Mouse (Mus musculus) c-Kit-negative CD71-positive TER-119-positive erythroid progenitor cells, embryonic 14.5 days (primary cell): ENCODE data around the gene Adat1.
"Not testable (repeated sequence)": the region's sequence is repeated elsewhere in the genome, so short reads cannot be mapped to it uniquely, and the experiment has no call there.

Source experiments
- DNase-seq: peaks from one replicate; pipeline ENCODE4 v3.0.0-alpha.2; 2013; ENCODE audit warnings: low read depth, low spot score

The Adat1 gene

DNA sequence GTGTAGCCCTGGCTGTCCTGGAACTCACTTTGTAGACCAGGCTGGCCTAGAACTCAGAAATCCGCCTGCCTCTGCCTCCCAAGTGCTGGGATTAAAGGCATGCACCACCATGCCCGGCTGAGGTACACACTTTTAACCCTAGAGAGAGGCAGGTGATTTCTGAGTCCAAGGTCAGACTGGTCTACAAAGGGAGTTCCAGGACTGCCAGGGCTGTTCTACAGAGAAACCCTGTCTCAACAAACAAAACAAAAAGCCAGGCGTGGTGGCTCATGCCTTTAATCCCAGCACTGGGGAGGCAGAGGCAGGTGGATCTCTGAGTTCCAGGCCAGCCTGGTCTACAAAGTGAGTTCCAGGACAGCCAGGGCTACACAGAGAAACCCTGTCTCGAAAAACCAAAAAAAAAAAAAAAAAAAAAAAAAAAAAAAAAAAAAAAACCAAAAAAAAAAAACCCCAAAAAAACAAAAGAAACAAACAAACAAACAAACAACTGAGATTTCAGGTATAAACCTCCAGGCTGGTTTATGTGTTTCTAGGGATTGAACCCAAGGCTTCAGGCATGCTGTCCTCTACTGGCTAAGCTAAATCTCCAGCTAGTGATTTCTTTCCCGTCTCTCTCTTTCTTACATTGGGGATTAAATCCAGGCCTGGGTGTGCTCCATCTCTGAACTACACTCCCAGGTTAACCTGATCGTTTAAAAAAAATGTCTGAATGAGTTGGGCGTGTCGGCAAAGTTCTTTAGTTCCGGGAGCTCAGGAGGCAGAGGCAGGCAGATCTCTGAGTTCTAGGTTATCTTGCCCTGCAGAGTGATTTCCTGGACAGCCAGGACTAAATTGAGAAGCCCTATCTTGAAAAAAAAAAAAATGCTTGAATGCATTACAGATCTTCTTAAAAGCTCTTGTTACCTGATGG is 53.8 kb downstream of the Adat1 start:
- DNase-seq = not testable (repeated sequence)

DNA sequence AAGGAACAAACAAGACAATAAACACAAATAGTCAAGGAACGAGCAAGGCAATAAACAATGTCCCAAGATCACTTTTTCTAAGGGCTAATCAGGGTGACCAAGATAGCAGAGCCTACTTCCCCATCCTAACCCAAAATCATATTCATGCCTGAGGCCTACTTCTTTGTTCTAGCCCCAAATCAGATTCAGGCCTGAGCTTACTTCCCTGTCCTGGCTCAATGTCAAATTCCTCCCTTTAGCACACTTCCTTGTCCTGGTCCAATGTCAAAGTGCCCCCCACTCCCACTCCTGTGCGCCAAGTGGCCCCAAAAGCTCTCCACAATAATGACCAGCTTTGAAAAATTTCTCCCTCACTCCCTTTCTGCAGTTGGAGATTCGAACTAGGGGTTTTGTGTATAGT is 54.9 kb downstream of the Adat1 start:
- no peak for DNase-seq

DNA sequence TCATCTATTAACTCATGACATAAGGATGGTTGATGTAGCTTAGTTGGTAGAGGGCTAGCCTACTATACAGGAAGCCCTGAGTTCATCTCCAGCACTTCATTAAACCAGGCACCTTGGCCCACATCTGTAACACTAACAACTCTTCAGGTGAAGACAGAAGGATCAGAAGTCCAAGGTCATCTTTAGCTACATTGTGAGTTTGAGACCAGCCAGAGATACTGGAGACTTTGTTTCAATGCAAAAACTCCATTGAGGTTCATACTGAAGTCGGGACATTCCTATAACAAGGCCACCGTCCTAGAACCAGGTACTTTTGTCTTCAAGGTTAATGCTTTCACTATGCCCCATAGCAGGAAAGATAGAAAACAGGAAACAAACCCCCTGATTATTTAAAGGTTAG is 57.9 kb downstream of the Adat1 start:
- DNase-seq = no peak

DNA sequence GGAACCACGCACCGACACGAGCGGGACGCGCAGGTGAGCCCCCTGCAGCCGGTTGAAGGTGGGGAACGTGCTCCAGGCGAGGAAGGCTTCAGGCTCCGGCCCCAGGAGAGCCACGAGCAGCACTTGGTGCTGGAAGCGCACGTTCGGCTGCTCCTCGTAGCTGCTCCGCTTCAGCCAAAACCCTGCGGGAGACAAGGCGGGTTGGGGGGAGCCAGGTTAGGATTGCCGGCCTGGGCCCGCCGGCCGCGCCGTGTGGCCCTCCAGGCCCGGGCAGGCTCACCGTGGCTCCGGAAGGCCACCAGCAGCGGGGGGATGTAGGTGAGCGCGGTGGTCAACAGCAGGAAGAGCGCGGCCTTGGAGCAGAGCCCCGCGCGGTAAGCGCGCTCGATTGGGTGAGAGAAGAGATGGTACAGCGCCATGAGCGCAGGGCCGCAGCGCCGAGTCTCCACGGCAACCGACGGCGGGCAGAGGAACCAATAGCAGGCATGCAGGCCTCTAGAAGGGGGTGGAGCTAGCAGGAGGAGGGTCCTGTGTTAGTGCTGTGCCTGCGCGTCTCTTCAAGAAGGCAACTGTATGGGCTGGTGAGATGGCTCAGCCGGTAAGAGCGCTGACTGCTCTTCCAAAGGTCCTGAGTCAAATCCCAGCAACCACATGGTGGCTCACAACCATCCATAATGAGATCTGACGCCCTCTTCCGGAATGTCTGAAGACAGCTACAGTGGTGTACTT is 58.6 kb downstream of the Adat1 start, which contains the start of gene Tmem231:
Gene Tmem231, minus strand, starts transcription at position 534 of the 729 bp plus-strand sequence.
- DNase-seq = peak; percentile 83

DNA sequence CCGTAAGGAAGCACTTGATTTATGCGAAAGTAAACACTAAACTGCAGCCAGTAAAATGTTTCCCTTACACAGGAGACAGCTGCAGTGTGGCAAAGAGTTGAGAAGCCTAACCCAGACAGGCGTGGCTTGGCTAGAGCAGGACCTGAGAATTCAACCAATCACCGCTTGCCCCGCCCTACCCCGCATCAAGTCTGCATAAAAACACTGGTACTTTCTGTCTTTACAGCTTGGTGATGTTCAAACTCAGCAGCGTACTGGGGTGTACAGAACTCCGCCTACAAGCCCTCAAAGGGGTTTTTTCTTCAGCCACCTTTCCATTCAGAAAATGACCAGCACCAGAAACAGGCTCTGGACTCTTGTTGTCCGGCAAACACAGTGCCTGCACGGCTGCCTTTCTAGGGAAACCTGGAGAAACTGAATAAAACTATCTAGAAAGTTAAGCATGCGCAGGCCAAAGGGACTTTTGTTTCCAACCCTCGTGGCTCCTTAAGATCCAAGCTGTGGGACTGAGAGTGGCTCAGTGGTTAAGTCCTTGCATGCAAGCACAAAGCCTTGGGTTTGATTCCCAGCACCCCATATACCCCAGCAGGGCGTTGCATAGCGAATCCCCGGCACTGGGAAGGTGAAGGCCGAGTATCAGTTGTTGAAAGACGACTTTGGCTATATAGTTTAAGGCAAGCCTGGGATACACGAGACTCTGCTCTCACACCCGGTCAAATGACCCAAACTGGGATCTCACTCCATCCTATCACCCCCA is 59.3 kb downstream of the Adat1 start:
- peak; percentile 69 for DNase-seq

DNA sequence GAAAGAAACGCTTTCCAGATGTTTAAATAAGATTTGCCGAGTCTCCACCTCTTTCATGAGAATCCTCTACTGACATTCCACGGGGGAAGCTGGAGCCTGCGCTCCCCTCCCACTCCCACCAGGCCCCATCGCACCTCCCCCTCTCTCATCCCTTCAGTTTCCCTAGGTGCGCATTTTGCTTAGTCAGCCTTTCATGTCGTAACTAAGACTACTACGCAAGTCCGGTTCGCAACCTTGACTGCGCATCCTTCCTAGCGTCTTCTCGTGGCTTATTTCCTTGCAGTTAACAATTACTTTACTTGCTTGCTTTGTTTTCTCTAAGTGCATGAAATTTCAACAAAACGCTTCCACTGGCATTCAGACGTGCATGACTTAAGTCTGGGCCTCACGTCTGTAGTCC is 60.4 kb downstream of the Adat1 start:
- no peak for DNase-seq

DNA sequence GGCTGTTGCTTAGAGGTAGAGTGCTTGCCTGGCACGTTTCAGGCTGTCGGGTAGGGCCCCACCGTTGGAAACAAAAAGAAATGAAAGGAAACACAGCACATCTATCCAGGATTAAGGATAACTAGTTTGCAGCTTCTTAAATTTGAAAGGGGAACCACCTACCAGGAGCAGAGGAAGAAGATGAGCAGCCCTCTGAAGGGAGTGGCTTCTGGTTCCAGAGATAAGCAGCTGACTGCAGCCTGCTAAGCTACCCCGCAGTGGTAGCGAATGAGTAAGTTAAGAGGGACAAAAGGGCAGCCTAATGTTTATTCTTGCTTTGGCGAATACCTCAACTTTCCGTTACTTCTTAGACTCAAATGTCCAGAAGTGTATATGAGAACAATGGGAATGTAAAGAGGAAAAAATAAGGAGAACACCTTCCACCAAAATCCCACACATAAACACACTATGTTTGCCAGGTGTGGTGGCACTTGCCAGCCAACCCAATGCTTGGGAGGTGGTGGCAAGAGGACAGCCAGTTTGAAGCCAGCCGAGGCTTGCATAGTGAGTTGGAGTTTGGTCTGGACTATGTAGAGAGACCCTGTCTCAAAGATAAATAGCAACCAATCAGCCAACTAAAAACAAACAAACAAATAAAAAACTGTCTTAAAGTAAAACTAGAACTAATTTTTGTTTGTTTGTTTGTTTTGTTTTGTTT is 62.3 kb downstream of the Adat1 start:
- DNase-seq = peak; percentile 80

DNA sequence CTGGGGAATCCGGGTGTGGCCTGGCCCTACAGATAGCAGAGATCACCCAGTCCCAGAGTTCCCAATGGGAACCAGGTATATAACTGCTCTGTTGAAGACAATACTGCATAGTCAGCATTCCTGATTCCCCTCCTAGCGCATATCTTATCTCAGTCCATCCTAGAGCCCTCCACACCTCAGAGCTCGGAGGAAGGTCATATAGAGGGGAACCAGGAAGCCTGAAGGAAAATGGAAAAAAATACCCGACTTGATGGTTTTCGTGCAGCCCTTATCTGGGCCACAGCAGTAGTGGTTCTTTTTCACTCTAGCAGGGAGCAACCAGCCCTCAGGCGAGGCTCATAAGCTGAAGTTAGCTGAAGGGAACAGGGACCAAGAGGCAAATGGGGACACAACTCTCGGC is 67.1 kb downstream of the Adat1 start:
- no peak for DNase-seq

DNA sequence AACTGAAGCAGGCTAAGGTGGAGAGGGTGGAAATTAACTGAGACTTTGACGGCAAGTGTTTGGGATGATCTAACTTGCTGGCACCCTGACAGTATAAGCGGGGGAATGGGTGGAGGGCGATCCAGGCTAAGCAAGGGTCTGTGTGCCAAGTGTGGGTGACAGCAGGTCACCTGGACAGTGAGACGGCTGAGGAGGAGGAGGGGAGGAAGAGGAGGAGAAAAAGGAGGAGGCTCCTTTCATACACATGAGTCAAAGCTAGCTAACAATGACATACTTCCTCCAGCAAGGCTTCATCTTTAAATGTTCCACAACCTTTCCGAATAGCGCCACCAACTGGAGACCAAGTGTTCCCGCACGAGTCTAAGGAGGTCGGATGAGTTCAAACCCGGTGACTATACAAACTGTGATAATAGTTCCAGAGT is 68.7 kb downstream of the Adat1 start:
- DNase-seq = no peak

DNA sequence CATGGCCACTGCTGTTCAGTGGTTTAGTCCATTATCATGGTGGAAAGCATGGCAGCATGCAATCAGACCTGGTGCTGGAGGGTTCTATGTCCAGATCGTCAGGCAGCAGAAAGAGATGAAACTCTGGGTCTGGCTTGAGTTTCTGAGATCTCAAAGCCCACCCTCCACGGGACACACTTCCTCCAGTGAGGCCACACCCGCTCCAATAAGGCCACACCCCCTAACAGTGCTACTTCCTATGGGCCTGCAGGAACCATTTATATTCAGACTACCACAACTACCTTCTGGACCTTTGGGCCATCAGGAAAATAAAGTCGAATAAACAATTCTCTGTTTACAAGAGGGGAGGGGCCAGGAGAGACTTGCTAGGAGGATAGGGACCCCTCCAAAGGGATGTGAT is 71.1 kb downstream of the Adat1 start:
- no peak for DNase-seq

DNA sequence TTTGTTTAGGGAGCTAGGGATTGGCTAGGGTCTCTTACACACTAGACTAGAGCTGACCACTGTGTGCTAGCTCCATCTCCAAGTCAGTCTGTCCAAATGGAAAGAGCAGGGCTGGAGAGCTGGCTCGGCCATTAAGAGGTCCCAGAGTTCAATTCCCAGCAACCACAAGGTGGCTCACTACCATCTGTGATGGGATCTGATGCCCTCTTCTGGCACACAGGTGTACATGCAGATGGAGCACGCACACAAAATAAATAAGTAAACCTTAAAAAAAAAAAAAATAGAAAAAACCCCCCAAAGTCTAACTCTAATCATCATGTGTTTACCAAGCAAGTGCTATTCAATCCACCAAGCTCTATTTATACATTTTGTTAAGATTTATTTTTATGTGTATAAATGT is 72.4 kb downstream of the Adat1 start:
- no peak for DNase-seq
